Mouse (Mus musculus) erythroblast, embryonic 14.5 days (primary cell): ENCODE measurements around the gene 1700122O11Rik. TPM values are rescaled to one million over a fixed set of nuclear protein-coding genes. Genes with fewer than 3 reads are reported as not detected.

Experiments used
- H3K27me3 ChIP-seq: 2 replicates; pipeline ENCODE4 v1.6.1; 2012; ENCODE audit warnings: inconsistent platforms; ENCODE audit not compliant: control insufficient read depth
- H3K36me3 ChIP-seq: 2 replicates; pipeline ENCODE4 v1.6.1; 2012; ENCODE audit warnings: mild to moderate bottlenecking, inconsistent platforms; ENCODE audit not compliant: control insufficient read depth
- H3K4me1 ChIP-seq: 2 replicates; pipeline ENCODE4 v1.6.1; 2012; ENCODE audit warnings: inconsistent platforms; ENCODE audit not compliant: control insufficient read depth
- H3K4me3 ChIP-seq: replicated peaks from 2 replicates; pipeline ENCODE3; 2012; ENCODE audit warnings: moderate library complexity, mild to moderate bottlenecking, inconsistent platforms
- H3K9me3 ChIP-seq: 2 replicates; pipeline ENCODE4 v1.6.1; 2012; ENCODE audit warnings: low read length, inconsistent platforms, mixed read lengths; ENCODE audit not compliant: control insufficient read depth
- GATA1 ChIP-seq: IDR thresholded peaks from 2 replicates; pipeline ENCODE4 v1.6.1; 2012; ENCODE audit warnings: low read length, inconsistent platforms, mixed read lengths
- TAL1 ChIP-seq: IDR thresholded peaks from 3 replicates; pipeline ENCODE4 v1.6.1; 2012; ENCODE audit warnings: low read length, inconsistent platforms, mixed read lengths
- polyA plus RNA-seq: library from polyadenylated mRNA; stranded (reverse); fragments of >175 nt; gene quantifications from 2 replicates; pipeline ENCODE4 v1.2.3, GENCODE M21; 2012

Gene 1700122O11Rik
- polyA plus RNA-seq, 1 experiment, result not detected

DNA sequence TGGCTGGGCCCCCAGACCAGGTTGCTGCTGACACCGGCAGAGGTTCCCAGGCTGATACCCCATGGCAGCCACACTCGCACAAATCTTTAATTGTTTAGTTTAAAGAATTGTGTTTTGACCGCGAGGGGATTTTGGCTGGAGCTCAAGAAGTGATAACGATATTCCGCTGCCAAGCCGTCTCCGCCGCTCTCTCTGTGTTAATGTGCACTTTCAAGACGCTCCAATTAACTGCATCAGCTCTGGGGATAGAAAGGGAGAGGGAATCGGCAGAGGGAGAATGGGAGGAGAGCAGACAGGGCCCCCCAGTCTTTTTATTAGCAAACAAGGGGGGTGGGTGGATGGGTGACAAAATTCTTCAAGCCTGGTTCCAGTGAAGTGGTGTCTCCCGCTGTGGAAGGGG is 8.9 kb downstream of the 1700122O11Rik start:
- Histone ChIP-seq H3K4me1 (peaks cover 4% of the 10 kb centered on the region), H3K4me3 (no peak overlapping the region), H3K9me3 (peaks cover 8% of the 10 kb centered on the region; the same call in 1 of the 2 replicates), H3K27me3 (peaks cover 28% of the 10 kb centered on the region), H3K36me3 (no peaks in the 10 kb centered on the region)
- TF ChIP-seq TAL1, result no peak
- no peak for TF ChIP-seq GATA1

DNA sequence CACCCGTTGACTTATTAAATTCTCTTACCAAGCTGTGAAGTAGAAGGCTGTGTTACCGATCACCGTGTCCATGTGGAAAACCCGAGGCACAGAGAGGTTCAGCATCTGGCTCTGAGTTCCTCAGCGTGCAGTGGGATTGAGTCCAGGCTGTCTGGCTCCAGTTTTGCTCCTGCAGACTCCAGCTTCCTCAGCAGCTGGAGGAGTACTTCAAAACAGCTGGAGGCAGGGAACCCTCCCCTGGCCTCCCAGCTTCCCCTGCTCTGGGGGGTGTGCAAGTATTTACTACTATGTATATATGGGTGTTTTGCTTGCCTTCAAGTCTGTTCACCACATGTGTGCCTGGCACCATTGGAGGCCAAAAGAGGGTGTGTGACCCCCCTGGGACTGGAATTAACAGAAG is 9.8 kb downstream of the 1700122O11Rik start:
- Histone ChIP-seq H3K9me3 (peaks cover 7% of the 10 kb centered on the region; the same call in 1 of the 2 replicates), H3K4me3 (no peak overlapping the region), H3K36me3 (no peaks in the 10 kb centered on the region), H3K27me3 (peaks cover 28% of the 10 kb centered on the region), H3K4me1 (peaks cover 2% of the 10 kb centered on the region)
- TF ChIP-seq GATA1 (no peak), TAL1 (no peak)

DNA sequence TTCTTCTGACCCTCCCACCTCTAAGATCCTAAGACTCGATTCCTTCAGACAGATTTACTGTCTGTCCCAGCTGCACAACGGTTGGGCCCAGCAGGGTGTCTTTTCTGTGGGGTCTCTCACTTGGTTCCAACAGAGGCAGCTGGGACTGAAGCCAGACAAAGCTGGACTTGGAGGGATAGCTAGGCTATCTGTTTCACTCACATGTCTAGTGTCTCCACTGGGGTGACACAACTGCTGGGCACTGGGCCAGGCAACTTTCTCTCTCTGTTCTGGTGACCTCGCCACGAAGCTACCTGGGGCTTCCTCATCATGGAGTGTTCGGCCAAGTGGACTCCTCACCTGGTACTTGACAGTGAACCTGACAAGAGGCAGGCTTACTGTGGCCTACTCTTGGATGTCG is 10.4 kb downstream of the 1700122O11Rik start:
- Histone ChIP-seq H3K9me3 (peaks cover 7% of the 10 kb centered on the region; the same call in 1 of the 2 replicates), H3K4me3 (no peak overlapping the region), H3K4me1 (peaks cover 2% of the 10 kb centered on the region), H3K27me3 (peaks cover 31% of the 10 kb centered on the region), H3K36me3 (no peaks in the 10 kb centered on the region)
- TF ChIP-seq TAL1, result no peak
- no peak for TF ChIP-seq GATA1

DNA sequence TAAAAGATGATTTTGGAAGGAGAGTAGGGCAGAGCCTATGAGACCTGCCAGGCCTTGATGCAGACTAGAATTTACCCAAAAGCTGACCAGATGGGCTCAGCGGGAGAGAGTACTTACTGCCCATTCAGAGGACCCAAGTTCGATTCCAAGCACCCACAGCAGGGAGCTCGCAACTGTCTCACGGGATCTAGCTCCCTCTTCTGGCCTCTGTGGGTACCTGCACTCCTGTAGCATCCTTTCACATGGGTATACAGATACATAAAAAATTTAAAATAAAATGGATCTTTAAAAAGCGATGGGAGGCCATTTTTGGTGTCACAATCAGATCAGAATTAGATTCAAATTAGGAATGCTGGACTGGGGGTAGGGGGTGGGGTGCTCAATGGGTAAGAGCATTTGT is 11.1 kb downstream of the 1700122O11Rik start:
- peaks cover 5% of the 10 kb centered on the region; the same call in 1 of the 2 replicates for H3K9me3 ChIP-seq
- H3K4me3 ChIP-seq, result no peak overlapping the region
- H3K36me3 ChIP-seq, result no peaks in the 10 kb centered on the region
- TF ChIP-seq GATA1, result no peak
- no peak for TF ChIP-seq TAL1
- peaks cover 2% of the 10 kb centered on the region for H3K4me1 ChIP-seq
- H3K27me3 ChIP-seq, result peaks cover 29% of the 10 kb centered on the region

DNA sequence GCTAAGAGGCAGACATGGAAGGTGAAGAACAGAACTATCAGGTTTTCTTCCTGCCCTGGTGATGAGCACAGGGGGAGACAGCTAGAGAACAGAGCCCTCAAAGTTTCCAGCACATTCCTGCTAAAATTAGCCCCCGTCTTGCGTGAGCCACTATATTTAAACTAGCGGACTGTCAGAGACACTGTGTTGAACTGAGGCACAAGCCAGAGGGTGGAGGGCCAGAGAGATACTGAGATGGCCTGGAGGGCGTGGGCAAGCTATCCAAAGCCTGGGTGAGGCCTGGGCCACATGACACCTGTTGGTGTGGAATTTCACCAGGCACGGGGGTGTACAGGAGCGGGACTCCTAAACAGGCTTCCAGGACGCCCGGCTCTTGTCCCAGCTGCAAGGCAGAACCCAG is 14.0 kb downstream of the 1700122O11Rik start:
- Histone ChIP-seq H3K4me1 (no peaks in the 10 kb centered on the region), H3K36me3 (no peaks in the 10 kb centered on the region), H3K9me3 (peaks cover 2% of the 10 kb centered on the region; the same call in 1 of the 2 replicates), H3K4me3 (no peak overlapping the region), H3K27me3 (peaks cover 17% of the 10 kb centered on the region)
- TF ChIP-seq TAL1 (no peak), GATA1 (no peak)

DNA sequence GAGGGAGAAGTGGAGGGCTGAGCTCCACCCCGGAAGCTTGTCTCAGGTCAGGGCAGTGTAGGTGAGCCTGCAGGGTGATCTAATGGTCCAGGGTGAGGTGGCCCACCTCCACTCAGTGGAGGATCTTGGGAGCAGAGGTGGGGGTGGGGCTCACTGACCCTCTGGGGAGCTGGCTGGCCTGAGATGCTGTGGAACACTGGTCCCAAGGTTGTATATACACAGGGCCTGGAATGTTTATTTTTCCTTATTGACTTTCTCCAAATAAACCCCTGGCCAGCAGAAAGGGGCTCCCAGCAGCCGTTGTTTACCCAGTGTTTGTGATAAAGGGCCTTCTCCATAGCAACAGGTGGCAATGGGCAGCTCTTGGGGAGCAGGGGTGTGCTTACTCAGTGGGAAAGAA is 18.5 kb downstream of the 1700122O11Rik start:
- Histone ChIP-seq H3K36me3 (no peaks in the 10 kb centered on the region), H3K27me3 (peaks cover 27% of the 10 kb centered on the region), H3K9me3 (no peaks in the 10 kb centered on the region), H3K4me3 (no peak overlapping the region), H3K4me1 (no peaks in the 10 kb centered on the region)
- TF ChIP-seq TAL1 (no peak), GATA1 (no peak)

DNA sequence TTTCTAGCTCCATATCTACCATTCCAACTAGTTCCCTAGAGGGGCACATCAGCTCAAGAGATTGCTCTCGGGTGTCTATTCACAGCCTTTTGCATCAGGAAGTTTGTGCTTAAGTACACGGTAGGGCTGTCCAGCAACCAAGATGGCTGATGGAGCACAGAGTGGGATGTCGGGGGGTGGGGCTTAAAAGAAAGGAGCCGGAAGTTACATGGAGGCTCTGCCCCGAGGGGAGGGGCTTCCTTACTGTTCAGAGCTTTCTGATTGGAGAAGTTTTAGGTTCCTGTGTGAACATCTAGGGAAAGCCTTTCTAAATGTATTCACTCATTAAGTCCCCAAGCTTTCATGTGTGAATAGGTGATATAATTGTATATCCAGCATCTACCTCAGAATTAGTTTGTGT is 21.5 kb downstream of the 1700122O11Rik start:
- Histone ChIP-seq H3K4me3 (no peak overlapping the region), H3K27me3 (peaks cover 22% of the 10 kb centered on the region), H3K36me3 (no peaks in the 10 kb centered on the region), H3K4me1 (no peaks in the 10 kb centered on the region), H3K9me3 (no peaks in the 10 kb centered on the region)
- no peak for TF ChIP-seq GATA1
- no peak for TF ChIP-seq TAL1

DNA sequence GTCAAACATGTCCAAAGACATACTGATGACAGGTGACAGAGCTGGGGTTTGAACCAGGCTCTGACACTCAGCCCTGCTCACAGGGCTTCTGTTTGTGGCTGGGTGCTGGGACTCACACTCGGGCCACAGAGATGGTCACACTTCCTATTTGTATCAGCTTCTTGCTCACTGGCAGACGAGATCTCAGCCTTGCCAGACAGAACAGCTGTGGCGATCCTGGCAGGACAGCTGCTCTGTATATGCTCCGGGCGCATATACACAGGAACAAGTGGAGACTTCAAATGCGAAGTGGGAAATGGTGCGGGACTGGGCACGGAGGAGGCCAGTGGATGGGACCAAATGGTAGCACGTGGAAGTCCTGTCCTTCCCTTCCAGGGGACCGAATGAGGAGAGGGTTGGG is 25.5 kb downstream of the 1700122O11Rik start:
- Histone ChIP-seq H3K27me3 (peaks cover 6% of the 10 kb centered on the region; the same call in 1 of the 2 replicates), H3K9me3 (no peaks in the 10 kb centered on the region), H3K4me3 (no peak overlapping the region), H3K4me1 (peaks cover 6% of the 10 kb centered on the region), H3K36me3 (no peaks in the 10 kb centered on the region)
- no peak for TF ChIP-seq GATA1
- no peak for TF ChIP-seq TAL1

DNA sequence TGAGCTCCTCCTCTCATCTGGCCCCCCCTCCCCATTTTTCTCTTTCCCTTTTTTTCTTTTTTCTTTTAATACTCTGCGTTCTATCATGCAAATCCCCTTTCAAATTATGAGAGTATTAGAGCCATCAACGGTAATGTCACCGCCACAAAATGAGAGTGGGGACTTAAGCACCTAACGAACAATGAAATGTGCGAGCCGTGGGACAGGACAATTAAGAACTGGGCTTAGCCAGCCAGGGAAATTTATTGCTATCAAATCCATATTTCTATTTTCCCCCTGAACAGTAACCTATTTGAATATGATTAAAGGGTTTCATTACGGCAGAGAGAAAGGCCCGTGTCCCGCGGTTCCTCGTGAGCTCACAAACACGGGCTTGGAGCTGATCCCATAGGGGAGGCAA is 27.0 kb downstream of the 1700122O11Rik start:
- H3K36me3 ChIP-seq, result no peaks in the 10 kb centered on the region

DNA sequence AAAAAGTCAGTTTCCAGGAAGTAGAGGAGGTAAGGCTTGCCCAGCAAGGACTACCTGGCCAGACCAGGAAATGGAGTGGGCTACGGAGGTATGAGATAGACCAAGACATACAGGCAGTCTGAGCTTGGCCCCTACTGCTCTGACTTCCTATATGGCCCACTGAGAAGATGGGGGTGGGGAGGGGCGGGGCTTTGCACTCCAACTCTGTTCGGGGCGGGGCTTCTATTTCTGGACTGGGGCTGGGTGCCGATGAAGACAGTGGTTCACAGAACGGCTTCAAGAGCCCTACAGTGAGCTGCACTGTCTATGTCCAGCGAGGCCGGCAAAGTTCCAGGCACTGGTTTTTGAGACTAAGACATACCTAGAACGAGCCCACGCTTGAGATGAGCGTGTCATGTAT is 27.8 kb downstream of the 1700122O11Rik start:
- TF ChIP-seq GATA1, result no peak
- no peak for TF ChIP-seq TAL1
- Histone ChIP-seq H3K36me3 (no peaks in the 10 kb centered on the region), H3K4me1 (peaks cover 17% of the 10 kb centered on the region), H3K27me3 (0 out of 2 replicates have a peak, but pooled peaks cover 3% of the 10 kb centered on the region), H3K4me3 (no peak overlapping the region), H3K9me3 (no peaks in the 10 kb centered on the region)

More for the DNA sequence above, 27.0 kb downstream of the 1700122O11Rik start:
- Histone ChIP-seq H3K4me3 (no peak overlapping the region), H3K27me3 (0 out of 2 replicates have a peak, but pooled peaks cover 4% of the 10 kb centered on the region), H3K4me1 (peaks cover 13% of the 10 kb centered on the region), H3K9me3 (no peaks in the 10 kb centered on the region)
- TF ChIP-seq GATA1, result no peak
- TF ChIP-seq TAL1, result no peak
